Mouse (Mus musculus) embryonic facial prominence, embryonic 11.5 days (tissue): ENCODE results near the gene 4930467E23Rik. TPM values are rescaled to one million over a fixed set of nuclear protein-coding genes. Genes with fewer than 3 reads are reported as not detected.
"Not testable (repeated sequence)": the region's sequence is repeated elsewhere in the genome, so short reads cannot be mapped to it uniquely, and the experiment has no call there.

ENCODE experiments used
- ATAC-seq: fragments of 200-750 bp; cut with Nextera tagmentation; replicated peaks from 2 replicates; pipeline ENCODE4 v1.8.0; 2017; ENCODE audit warnings: low read depth; ENCODE audit not compliant: insufficient number of reproducible peaks, low FRiP score, low TSS enrichment
- DNase-seq: peaks from one replicate; pipeline ENCODE4 v3.0.0-alpha.2; 2015; ENCODE audit warnings: low spot score
- H3K27ac ChIP-seq: fragments of 300-500 bp; sonication (generic); replicated peaks from 2 replicates; pipeline ENCODE4 v1.5.1; 2014; ENCODE audit warnings: mild to moderate bottlenecking, low read depth, low read length, control low read depth
- H3K27me3 ChIP-seq: fragments of 300-500 bp; sonication (generic); 2 replicates; pipeline ENCODE4 v1.6.1; 2014; ENCODE audit warnings: mild to moderate bottlenecking, low read length, moderate library complexity, mixed read lengths; ENCODE audit not compliant: control insufficient read depth, insufficient read depth
- H3K36me3 ChIP-seq: fragments of 300-500 bp; sonication (generic); replicated peaks from 2 replicates; pipeline ENCODE4 v1.6.1; 2014; ENCODE audit warnings: low read depth, mild to moderate bottlenecking, low read length, moderate library complexity, mixed read lengths; ENCODE audit not compliant: control insufficient read depth, insufficient read depth
- H3K4me1 ChIP-seq: fragments of 300-500 bp; sonication (generic); 2 replicates; pipeline ENCODE4 v1.6.1; 2014; ENCODE audit warnings: low read length, mixed read lengths; ENCODE audit not compliant: control insufficient read depth, insufficient read depth
- H3K4me2 ChIP-seq: fragments of 300-500 bp; sonication (generic); 2 replicates; pipeline ENCODE4 v1.6.1; 2014; ENCODE audit warnings: low read depth, mild to moderate bottlenecking, control low read depth, low read length, moderate library complexity
- H3K4me3 ChIP-seq: fragments of 300-500 bp; sonication (generic); 2 replicates; pipeline ENCODE4 v1.5.1; 2014; ENCODE audit warnings: low read depth, low read length, control low read depth
- H3K9ac ChIP-seq: fragments of 300-500 bp; sonication (generic); replicated peaks from 2 replicates; pipeline ENCODE4 v1.6.1; 2014; ENCODE audit warnings: mild to moderate bottlenecking, control low read depth, low read length
- H3K9me3 ChIP-seq: fragments of 300-500 bp; sonication (generic); replicated peaks from 2 replicates; pipeline ENCODE4 v1.6.1; 2016; ENCODE audit warnings: mild to moderate bottlenecking, low read length, inconsistent platforms, mixed read lengths; ENCODE audit not compliant: control insufficient read depth
- WGBS: fragments of 180-500 bp; shearing (Covaris S2); extraction: QIAGEN DNeasy Blood & Tissue Kit; methylation state at CpG from one replicate; pipeline ENCODE4 v1.1.7; 2014; 5-methylcytosine and 5-hydroxymethylcytosine counted together
- polyA plus RNA-seq: library from polyadenylated mRNA; unstranded; fragments of >200 nt; fragmentation: Nextera tagmentation; extraction: Ambion mirVana; gene quantifications from 2 replicates; pipeline ENCODE4 v1.2.1, GENCODE M21; 2014

4930467E23Rik gene
- polyA plus RNA-seq, 1 experiment from 2014 or later, result not detected

DNA sequence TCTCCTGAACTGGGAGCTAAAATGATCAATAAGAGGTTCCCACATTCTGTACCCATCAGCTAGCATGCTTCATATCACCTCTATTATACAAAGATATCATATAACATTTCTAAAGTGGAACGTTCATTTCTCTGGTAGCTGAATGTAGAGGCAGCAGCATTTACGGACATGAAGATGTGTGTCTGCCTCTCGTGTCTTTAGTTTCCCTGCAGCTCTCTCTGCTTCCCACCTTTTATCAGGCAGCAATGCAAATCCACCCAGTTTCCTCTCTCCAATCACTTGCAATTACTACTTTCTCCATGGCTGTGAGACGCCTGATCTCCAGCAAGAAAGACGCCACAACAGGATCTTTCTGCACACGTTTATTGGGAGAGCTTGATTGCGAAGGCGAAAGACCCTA is 49.5 kb downstream of the 4930467E23Rik start:
- DNase-seq, H3K27me3 ChIP-seq: not testable (repeated sequence)
- WGBS, result 92% methylated on average over 8 of the region's 8 CpGs

DNA sequence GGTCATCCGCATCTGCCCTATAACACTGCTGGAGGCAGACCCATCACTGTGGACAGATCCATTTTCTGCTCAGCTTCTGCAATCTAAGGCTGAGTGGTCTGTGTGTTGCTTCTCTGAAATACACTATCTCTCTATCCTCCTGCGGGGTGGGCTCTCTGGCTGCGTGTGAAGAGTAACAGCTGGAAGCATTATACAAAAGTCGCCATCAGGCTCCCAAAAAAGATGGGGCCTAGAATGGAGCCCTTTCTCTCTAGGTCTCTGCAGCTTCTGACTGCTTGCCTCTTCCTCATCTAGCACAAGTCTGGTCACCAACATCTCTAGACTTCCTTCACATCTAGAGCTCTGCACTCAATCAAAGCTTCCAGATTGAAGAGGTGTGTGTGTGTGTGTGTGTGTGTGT is 50.8 kb downstream of the 4930467E23Rik start:
- not testable (repeated sequence) for H3K4me3 ChIP-seq, H3K9ac ChIP-seq, H3K36me3 ChIP-seq, H3K9me3 ChIP-seq, DNase-seq, H3K27me3 ChIP-seq, ATAC-seq, H3K27ac ChIP-seq, H3K4me2 ChIP-seq, H3K4me1 ChIP-seq
- 91% methylated on average over 4 of the region's 4 CpGs for WGBS

More for the DNA sequence above, 49.5 kb downstream of the 4930467E23Rik start:
- H3K36me3 ChIP-seq, H3K4me2 ChIP-seq, ATAC-seq, H3K4me1 ChIP-seq, H3K9me3 ChIP-seq, H3K4me3 ChIP-seq, H3K9ac ChIP-seq, H3K27ac ChIP-seq: not testable (repeated sequence)

DNA sequence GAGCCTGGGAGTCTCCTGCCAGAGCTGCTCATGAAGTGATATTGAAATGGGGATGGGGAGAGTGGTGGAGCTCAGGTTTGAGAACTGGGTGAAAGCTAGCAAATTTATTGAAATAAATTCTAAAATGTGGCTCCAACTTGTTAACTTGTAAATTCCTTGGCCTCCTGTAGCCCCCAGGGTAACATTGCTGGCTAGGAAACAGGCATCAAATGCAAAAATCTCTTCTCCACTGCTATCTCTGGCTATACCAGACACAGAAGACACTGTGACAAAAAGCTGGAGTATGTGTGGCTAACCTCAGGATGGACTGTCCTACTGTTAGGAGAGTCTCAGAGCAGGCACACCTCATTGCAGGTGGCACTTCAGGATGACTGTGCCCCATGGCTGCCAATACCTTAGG is 51.3 kb downstream of the 4930467E23Rik start:
- not testable (repeated sequence) for ATAC-seq, DNase-seq, H3K9ac ChIP-seq, H3K9me3 ChIP-seq, H3K4me1 ChIP-seq, H3K4me3 ChIP-seq, H3K27ac ChIP-seq, H3K4me2 ChIP-seq, H3K27me3 ChIP-seq, H3K36me3 ChIP-seq

DNA sequence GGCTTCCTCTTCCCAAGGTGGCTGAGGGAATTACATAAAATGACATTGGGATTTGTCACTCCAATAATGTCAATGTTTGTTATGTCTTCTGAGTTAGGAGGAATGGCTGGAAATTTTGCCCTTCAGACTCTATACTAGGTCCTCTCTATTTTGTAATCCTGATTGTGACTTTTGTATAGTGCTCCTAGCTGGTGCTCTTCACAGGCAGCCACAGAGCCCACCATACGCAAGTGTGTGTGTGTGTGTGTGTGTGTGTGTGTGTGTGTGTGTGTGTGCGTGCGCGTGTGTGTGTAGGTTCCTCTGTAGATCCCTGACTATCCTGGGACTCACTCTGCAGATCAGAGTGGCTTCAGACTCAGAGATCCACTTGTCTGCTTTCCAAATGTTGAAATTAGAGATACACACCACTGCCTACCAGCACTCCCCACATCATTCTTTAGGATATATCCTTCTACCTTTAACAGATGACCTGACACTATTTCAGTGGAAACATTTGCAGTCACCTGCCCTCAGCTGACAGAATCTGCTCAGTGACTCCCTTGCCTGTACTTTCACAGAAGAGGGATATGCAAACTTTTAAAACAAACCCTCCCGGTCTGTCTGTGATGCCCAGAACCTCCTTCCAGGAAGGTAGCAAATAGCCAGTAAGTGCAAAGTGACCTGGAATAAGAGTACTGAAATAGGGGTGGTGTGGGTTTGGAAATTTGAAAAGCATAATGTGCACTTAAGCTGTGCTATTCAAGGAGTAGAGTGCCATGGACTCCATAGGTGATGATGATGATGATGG is 52.1 kb downstream of the 4930467E23Rik start:
- not testable (repeated sequence) for H3K36me3 ChIP-seq, DNase-seq, H3K27ac ChIP-seq, ATAC-seq, H3K9me3 ChIP-seq, H3K4me1 ChIP-seq, H3K4me3 ChIP-seq, H3K9ac ChIP-seq, H3K27me3 ChIP-seq, H3K4me2 ChIP-seq
- WGBS, result 95% methylated on average over 5 of the region's 5 CpGs

DNA sequence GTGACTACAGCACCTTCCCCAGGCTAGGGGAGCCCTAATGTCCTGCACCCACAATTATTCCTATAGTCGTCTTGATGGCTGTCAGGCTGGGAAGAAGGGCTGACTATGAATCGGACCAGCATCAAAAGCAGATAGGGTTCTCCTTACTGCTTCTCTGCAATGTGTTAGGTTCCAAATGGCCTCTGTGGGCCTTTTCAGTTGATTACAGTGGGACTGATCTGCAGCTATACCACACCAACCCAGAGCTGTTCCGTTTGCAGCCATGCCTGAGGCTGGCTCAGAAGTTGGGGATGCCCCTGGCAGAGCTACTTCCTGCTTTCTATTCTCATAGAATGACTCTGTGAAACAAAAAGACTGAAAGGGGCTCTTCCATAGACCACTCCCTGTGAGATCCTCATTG is 53.4 kb downstream of the 4930467E23Rik start:
- not testable (repeated sequence) for H3K27me3 ChIP-seq, H3K4me2 ChIP-seq, H3K4me3 ChIP-seq, H3K4me1 ChIP-seq, H3K27ac ChIP-seq, ATAC-seq, H3K9ac ChIP-seq, H3K9me3 ChIP-seq, H3K36me3 ChIP-seq, DNase-seq
- WGBS, result 86% methylated on average over 3 of the region's 3 CpGs

DNA sequence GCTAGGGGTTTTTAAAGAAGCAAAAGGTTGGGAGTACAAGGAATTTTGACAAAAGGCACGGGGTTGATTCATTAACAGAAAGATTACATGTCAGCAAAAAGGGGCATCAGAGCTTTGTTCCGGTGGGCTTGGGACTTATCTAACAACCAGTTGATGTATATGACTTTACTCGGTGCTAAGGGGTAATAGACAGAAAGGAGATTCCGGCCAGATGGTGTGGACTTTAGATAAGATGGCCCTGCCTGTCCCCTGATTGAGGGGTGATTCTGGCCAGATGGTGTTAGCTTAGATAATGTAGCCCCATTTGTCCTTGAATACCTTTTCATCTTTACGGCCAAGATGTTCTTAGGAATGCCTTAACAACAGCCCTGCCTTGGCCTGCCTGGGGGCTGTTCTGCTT is 54.5 kb downstream of the 4930467E23Rik start:
- H3K27me3 ChIP-seq, H3K9me3 ChIP-seq, H3K4me1 ChIP-seq, DNase-seq, H3K36me3 ChIP-seq, H3K4me2 ChIP-seq, H3K4me3 ChIP-seq, H3K27ac ChIP-seq, H3K9ac ChIP-seq, ATAC-seq: not testable (repeated sequence)
- WGBS, result no CpG with 5 or more reads among the region's 5 CpGs

DNA sequence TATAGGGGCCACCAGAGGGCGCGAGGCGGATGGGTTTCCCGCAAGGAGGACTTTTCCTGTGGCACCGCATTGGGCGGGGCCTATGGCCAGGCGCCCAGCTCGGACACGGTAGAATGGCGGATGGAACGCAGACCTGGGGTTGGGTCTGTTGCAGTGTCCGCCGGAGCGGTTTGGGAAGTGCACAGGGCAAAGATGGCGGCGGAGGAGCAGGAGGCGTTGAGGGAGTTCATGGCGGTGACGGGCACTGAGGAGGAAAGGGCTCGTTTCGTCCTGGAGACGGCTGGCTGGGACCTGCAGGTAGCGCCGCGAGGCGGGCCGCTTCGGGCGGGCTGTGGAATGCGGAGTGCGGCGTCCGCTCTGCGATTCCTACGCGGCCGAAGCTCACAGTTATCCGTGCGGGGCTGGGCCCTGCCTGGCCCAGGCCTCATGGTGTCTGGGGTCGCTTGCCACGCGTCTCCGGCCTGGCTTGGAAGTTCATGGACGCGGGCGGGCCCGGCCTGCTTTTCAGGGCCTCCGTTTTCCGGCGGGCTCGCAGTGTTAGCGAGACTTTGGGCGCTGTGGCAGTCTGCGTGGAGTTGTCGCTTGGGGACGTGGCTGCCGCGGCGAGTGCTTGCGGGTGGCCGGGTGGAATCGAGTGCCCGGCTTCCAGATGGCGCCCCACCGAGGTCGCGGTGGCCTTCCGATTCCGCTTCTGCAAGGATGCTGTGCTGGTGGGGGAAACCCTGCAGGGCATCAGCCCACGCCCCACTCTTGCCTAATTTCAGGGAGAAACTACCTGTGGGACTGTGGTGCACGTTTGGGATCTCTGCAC is 55.4 kb downstream of the 4930467E23Rik start:
- not testable (repeated sequence) for H3K27me3 ChIP-seq, H3K36me3 ChIP-seq, H3K4me1 ChIP-seq, H3K9me3 ChIP-seq
- Histone ChIP-seq H3K4me3 (peak overlapping the region; percentile 59), H3K4me2 (peak overlapping the region; percentile 33), H3K27ac (peak overlapping the region; percentile 52; the same call in 1 of the 2 replicates), H3K9ac (peak overlapping the region; percentile 89)
- peak; percentile 100 for ATAC-seq
- 15% methylated on average over 64 of the region's 71 CpGs for WGBS
- peak; percentile 93 for DNase-seq

DNA sequence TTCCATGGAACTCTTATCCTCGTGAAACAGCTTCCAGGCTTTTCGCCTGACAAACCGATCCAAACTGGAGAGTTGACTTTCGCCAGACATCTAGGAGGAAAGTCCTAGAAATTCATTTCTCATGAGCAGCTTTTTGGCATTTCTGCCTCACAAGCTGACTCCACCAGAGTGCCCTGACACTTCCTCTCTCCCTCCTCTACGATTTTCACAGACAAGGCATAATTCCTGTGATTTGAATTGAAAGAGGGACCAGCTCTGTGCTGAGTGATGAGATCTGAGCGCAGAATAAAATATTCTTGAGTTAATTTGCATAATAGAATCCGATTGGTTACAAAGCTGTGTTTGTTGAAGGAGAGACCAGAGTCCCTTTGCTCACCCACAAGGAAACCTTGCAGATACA is 63.3 kb downstream of the 4930467E23Rik start:
- H3K9me3 ChIP-seq, H3K4me1 ChIP-seq, H3K27me3 ChIP-seq, H3K4me2 ChIP-seq, H3K4me3 ChIP-seq, DNase-seq, H3K36me3 ChIP-seq, ATAC-seq, H3K9ac ChIP-seq, H3K27ac ChIP-seq: not testable (repeated sequence)
- whole genome bisulfite sequencing, result 87% methylated on average over 7 of the region's 7 CpGs
